Mouse (Mus musculus): ENCODE measurements around the gene Msh4.

Msh4 gene

GRCm38 (mm10) chr3:153808406-153808805 lies 97.5 kb downstream of the Msh4 start:
- DNase-seq (ENCODE audit: low spot score): no peak

GRCm38 (mm10) chr3:153807444-153808149 lies 98.3 kb downstream of the Msh4 start:
- DNase-seq (ENCODE audit: low spot score): no peak
